Mouse (Mus musculus) left cerebral cortex, adult 9 months (tissue): Measurements from ENCODE around the gene Gm10188.

ENCODE experiments used
- DNase-seq, 2 experiments: peaks; one replicate each; pipeline ENCODE4 v3.0.0; 2022; ENCODE audit warnings: low spot score in 2 of 2

The Gm10188 gene

DNA sequence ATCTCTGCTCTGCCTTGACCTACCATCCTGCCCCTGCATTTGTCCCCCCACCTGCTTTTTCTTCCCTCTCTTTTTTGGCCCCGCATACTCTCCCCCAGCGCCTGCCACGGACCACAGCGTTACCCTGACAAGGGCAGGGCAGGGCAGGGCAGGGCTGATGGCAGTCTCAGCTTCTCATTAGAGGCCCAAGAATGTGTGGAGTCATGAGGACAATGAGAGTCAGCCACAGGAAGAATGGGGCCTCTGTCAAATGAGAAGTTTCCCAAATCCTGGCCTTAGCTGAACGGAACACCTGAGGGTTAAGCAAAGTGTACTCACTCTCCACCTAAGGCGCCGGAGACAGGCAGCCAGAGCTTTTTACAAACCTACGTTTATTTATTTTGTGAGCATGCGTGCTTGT, 34.5 kb downstream of the Gm10188 start:
- no peak for DNase-seq

DNA sequence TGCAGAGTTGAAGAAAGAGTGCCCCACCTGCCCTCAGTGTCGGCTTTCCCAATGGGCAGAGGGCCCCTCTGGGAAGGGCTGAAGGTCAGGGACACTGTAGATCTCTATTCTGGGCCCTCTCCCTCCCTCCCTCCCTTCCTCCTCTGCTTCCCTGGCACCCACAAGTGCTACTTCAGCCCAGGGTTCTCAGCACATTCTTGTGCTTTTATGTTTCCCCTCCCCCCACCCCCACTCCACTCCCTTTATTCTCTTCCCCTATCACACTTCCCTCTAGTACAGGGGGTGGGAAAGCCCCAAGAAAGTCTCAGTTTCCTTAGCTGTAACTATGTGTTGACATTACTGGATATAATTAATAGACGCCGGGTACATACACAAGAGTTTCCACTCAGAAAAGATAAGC, 34.9 kb downstream of the Gm10188 start:
- no peak for DNase-seq

DNA sequence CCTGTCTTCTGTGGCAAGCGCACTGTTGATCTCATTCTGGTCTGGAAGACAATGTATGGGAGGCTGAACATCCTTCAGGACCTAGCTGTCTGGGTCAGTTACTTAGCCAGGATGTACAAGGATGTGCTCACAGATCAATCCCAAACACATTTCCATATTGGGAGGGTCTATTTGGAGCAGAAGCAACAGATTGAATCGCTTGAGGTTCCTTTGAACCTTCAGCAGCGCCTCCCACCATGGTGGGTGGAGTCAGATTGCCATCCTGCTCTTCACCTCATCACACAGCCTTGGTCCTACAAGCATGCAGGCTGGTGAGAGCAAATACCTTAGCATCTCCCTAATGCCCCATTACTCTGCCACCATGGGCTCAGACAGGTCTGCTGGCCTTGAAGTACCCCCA, 35.8 kb downstream of the Gm10188 start:
- no peak for DNase-seq

DNA sequence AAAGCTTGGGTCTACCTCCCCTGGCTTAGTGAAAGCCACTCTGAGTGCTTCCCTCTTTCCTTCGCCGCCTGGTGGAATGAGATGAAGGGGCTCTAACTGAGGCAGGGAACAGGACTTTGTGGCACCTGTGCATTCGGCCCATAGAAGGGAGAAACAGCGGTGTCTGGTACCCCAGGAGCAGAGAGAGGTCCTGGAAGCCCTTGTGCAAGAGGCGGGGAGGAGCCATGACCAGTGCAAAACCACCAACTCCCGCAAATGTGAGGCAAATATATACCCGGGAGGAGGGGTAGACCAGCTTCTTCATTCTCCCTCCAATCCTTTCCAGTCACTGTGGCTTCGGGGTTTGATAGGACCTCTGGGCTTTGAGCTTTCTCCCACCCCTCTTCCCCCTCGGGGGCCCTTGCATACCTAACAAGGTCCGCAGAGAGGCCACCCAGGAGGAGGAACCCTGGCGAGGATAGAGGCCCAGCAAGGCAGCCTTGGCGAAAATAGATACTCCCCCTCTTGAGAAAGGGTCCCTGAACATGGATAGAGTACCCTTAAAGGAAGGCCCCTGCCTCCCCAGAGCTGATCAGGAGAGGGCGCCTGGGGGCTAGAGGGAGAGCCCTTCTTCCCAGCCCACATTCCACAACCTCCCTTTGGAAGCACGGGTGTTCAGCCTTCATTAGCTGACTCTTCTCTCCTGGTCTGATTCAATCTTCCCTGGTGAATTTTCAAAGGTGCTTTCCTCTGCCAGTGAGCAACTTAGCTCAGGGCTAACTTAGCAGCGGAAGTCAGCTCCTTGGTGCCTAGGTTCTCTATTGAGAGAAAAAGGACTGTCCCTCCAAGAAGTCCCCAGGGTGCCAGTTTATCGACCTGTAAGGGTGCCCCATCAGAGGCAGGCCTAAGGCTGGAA, 37.5 kb downstream of the Gm10188 start:
- DNase-seq = peak in 1 of 2 experiments; percentile 27

DNA sequence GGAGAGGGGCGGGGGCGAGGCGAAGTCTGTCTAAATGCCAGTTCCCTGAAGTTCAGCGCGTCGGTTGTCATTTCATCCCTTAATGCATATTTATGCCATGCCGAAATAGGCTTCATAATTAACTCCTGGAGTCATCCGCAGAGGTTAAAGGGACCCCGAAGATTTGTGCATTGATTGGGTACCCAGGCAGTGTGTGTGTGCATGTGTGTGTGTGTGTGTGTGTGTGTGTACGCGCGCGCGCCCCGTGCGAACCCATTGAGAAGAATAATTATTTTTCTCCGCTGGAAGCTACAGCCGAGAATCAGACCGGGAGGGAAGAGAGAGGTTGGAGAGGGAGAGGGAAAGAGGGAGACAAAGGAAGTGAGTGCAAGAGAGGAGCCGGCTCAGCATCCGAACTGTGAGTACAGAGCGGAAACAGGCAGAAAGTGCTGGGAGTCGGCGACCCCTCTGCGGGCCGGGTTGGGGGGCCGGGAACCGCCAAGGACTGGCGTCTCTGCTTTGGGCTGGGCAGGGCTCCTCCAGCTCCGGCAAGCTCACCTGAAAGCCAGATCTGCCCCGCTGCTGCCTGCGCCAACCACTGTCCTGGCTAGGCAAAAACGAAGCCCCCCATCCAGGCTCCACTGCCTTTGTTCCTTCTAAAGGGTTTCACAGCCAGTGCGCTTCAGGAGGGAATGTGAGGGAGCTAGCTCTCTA, 38.3 kb downstream of the Gm10188 start, which contains the start of the genes Lemd1 and AC124108.1:
Gene Lemd1, plus strand, starts transcription at position 339 of the 693 bp plus-strand sequence.
Gene AC124108.1, plus strand, starts transcription at position 365 of the 693 bp plus-strand sequence.
- DNase-seq = peak in 1 of 2 experiments; percentile 14

DNA sequence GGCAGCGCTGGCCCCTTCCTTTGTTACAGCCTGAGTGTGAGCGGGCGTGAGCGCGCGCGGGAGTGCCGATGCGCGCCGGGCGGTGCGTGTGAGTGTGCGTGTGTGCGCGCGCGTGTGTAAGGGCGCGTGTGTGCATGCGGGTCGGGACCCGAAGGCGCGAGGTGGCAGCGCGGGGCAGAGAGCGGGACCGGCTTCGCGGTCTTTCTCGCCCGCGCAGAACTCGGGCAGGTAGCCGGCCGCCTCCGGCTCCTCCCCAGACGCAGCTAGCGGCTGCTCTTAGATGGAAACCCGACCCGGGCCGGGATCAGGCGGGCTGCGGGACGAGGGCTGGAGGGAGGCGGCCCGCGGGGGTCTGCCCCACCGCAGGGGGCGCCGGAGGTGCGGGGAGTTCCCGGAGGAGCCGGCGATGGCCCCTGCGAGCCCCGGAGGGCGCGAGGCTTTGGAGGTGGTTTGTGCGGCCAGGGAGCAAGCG, 38.9 kb downstream of the Gm10188 start:
- DNase-seq = peak in 1 of 2 experiments; percentile 2

DNA sequence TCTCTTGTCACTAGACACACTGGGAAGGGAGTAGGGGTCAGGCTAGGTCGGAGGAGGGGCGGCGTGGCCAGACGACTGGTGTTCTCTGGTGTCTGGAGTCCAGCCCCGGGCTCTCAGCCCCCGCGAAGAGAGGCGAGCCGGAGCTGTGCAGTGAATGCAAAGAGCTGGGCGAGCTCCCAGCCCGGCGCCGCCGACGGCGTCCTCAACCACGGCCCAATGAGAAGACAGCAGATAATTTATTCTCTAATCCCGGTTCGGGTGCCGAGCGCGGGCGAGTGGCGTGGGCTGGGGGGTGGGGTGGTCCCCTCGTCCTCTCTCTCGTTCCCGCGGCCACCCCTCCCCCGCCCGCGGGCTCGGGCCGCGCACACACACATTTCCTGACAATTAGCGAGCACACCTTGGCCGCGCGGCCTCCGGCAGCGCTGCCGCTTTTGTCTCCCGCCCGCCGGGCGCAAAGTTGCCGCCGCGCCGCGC, 39.5 kb downstream of the Gm10188 start:
- peak in 1 of 2 experiments; percentile 64 for DNase-seq

DNA sequence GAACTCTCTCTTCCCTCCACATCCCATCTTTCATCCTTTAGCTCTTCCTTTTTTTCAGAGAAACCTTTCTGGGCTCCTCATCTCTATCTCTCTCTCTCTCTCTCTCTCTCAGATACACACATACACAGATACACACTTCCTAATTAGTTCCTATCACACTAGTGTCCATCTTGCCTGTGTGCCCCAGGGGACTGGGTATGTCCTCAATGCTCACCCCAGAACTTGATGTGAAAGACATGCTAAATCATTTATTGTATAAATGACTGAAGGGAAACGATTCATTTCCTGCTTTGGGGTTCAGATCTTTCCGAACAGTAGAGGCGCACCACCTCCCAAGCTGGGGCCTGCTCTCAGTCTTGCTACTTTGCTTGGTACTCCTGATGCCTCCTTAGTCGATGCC, 40.3 kb downstream of the Gm10188 start:
- DNase-seq = no peak

DNA sequence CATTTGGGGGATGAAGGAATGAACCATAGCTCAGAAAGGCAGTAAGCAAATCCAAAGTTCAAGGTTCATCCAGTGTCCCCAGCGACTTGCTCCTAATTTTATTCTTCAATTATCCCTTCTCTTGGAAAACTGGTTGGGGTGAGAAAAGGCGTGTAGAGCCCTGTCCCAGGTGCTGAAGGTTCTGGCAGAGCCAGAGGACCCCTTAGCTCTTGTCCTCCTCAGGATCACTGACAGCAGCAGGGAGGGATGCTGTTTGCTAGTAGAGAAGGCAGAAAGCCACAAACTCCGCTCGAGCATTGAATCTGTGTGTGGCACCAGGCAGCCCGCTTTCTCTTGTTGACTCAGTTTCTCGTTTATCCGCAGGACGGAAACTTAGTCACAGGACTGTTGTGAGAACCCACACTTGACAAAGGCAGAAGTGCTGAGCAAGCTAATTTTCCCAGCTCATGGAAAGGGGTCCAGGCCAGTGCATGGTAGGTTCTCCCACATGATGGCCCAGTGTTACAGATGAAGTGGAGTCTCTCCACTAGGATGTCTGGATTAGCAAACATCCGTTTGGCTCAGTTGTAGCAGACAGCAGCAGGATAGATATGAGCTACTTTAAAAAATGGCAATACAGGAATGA, 41.0 kb downstream of the Gm10188 start:
- no peak for DNase-seq

DNA sequence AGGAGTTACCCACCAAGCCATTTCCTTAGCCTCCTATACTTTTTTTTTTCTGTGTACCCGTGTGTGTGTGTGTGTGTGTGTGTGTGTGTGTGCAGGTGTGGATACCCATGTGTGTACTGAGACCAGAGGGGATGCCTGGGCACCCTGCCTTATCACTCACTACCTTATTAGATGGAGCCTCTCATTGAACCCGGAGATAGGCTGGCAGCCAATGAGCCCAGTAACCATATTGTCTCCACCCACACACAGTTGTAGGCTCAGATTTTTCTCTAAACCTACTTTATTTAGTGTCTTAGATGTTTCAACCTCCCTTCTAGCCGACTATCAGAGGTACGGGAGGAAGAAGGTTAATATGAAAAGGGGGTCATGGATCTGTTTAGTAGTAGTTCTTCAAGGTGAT, 43.3 kb downstream of the Gm10188 start:
- DNase-seq = no peak
